Mouse (Mus musculus): ENCODE data around the gene Olfr92. TPM values are rescaled to one million over a fixed set of nuclear protein-coding genes. Genes with fewer than 3 reads are reported as not detected.

The Olfr92 gene
- total and polyA plus RNA-seq, 2 experiments from 2014 or later, result not detected

DNA sequence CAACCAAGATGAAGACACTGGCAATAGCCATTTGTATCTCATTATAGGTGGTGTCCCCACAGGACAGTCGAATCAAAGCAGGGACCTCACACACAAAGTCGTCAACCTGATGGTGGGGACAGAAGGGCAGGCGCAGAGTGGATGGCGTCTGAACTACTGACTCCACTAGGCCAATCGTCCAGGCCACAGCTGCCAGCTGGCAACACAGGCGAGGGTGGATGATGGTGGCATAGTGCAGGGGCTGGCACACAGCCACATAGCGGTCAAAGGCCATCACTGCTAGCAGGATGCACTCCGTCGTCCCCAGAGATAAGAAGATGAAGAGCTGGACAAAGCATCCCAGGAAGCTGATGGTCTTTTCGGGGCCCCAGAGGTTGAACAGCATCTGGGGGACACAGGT lies 34.3 kb downstream of the Olfr92 start:
- TF ChIP-seq CTCF (IDR thresholded peaks at IDR 0.05; ENCODE audit: low read depth), result no peak
- ATAC-seq (no peak), DNase-seq (no peak)
- Histone ChIP-seq H3K4me1 (ENCODE audit: insufficient read depth) (no peaks in the 10 kb centered on the region), H3K27me3 (ENCODE audit: insufficient read depth, low read length) (no peaks in the 10 kb centered on the region), H3K4me3 (ENCODE audit: low read depth, low read length) (no peak overlapping the region), H3K27ac (ENCODE audit: low read depth, low read length) (no peak overlapping the region), H3K9ac (no peak overlapping the region), H3K36me3 (ENCODE audit: insufficient read depth) (no peaks in the 10 kb centered on the region), H3K4me2 (ENCODE audit: low read depth) (no peak overlapping the region), H3K9me3 (ENCODE audit: low read length) (no peaks in the 10 kb centered on the region)
- 77% methylated on average over 10 of the region's 10 CpGs for WGBS

DNA sequence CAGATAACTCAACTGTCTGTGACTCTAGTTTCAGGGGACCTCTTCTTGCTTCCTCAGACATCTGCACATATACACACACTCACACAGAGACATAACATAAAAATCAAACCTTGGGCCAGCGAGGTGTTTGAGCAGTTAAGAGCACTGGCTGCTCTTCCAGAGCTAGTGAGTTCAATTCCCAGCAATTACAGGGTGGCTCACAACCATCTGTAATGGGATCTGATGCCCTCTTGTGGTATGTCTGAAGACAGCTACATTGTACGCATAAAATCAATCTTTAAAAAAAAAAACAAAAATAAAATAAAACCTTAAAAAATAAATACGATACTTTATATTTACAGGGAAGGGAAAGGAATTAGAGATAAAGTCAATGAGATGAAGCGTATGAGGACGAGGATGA lies 35.3 kb downstream of the Olfr92 start:
- Histone ChIP-seq H3K4me1 (ENCODE audit: insufficient read depth) (0 out of 2 replicates have a peak, but pooled peaks cover under 1% of the 10 kb centered on the region), H3K27me3 (ENCODE audit: insufficient read depth, low read length) (no peaks in the 10 kb centered on the region), H3K36me3 (ENCODE audit: insufficient read depth) (no peaks in the 10 kb centered on the region), H3K4me3 (ENCODE audit: low read depth, low read length) (no peak overlapping the region), H3K9ac (no peak overlapping the region), H3K27ac (ENCODE audit: low read depth, low read length) (no peak overlapping the region), H3K4me2 (ENCODE audit: low read depth) (no peak overlapping the region), H3K9me3 (ENCODE audit: low read length) (no peaks in the 10 kb centered on the region)
- WGBS, result 71% methylated on average over 5 of the region's 5 CpGs
- DNase-seq, result no peak
- ATAC-seq, result no peak
- peak; percentile 60 for TF ChIP-seq CTCF (IDR thresholded peaks at IDR 0.05; ENCODE audit: low read depth)

DNA sequence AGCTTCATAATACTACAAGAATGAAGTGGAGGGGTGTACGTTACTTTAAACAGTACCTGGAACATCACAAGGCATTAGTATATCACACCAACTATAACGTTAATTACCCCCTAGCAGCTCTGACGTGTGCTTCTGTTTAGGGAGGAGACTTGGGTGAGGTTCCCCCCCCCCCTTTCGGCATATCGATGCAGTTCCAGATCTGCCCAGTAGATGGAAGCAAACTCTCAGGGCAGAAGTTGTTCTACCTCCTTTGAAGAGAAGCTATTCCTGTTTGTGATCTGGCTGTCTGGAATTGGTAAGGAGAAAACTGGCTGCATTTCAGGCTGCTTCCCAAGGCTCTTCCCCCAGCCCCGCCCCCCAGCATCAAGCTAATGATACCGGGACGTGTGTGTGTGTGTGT lies 36.6 kb downstream of the Olfr92 start:
- TF ChIP-seq CTCF (IDR thresholded peaks at IDR 0.05; ENCODE audit: low read depth), result peak; percentile 91
- Histone ChIP-seq H3K9me3 (ENCODE audit: low read length) (no peaks in the 10 kb centered on the region), H3K27me3 (ENCODE audit: insufficient read depth, low read length) (no peaks in the 10 kb centered on the region), H3K4me3 (ENCODE audit: low read depth, low read length) (no peak overlapping the region), H3K27ac (ENCODE audit: low read depth, low read length) (no peak overlapping the region), H3K4me1 (ENCODE audit: insufficient read depth) (peaks cover 7% of the 10 kb centered on the region; the same call in 1 of the 2 replicates), H3K9ac (no peak overlapping the region), H3K4me2 (ENCODE audit: low read depth) (no peak overlapping the region), H3K36me3 (ENCODE audit: insufficient read depth) (no peaks in the 10 kb centered on the region)
- ATAC-seq (peak; percentile 62), DNase-seq (peak; percentile 88)
- 6% methylated on average over 8 of the region's 8 CpGs for whole genome bisulfite sequencing

DNA sequence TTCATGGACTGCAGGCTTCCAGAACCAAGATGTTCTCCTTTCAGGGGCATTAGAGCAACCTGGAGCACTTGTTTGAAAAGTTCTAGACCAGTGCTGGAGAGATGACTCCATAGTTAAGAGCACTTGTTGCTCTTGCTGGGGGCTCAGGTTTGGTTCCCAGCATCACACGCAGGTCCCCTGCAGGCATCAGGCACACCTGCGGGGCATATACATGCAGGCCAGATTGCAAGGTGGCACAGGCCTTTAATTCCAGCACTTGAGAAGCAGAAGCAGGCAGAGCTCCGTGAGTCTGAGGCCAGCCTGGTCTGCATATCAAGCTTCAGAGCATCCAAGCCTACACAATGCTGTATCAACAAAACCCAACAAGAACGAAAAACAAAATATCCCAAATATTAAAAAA lies 38.2 kb downstream of the Olfr92 start:
- H3K9me3 ChIP-seq (ENCODE audit: low read length), result no peaks in the 10 kb centered on the region
- WGBS, result 86% methylated on average over 4 of the region's 4 CpGs

DNA sequence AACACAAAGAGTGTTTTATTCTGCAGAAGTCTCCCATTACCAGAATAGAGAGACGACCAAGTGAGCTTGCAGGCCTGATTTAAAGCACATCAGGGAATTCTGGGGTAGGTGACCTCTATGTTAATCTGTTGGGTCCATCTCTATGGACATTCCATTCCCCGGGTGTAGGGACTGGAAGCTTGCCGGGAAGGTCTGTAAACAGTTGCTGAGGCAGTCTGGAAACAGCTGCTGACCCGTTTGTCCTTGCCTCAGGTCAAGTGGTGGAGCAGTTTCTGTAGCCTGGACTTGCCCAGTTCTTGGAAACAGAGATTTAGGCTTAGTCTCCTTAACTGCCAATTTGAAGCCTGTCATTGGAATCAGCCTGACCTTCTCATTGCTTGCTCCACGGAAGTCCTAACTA lies 39.8 kb downstream of the Olfr92 start:
- DNase-seq, result no peak

More for the DNA sequence above, 38.2 kb downstream of the Olfr92 start:
- Histone ChIP-seq H3K4me1 (ENCODE audit: insufficient read depth) (peaks cover 7% of the 10 kb centered on the region; the same call in 1 of the 2 replicates), H3K4me3 (ENCODE audit: low read depth, low read length) (no peak overlapping the region), H3K9ac (no peak overlapping the region), H3K36me3 (ENCODE audit: insufficient read depth) (no peaks in the 10 kb centered on the region), H3K27ac (ENCODE audit: low read depth, low read length) (no peak overlapping the region), H3K27me3 (ENCODE audit: insufficient read depth, low read length) (no peaks in the 10 kb centered on the region), H3K4me2 (ENCODE audit: low read depth) (no peak overlapping the region)
- DNase-seq, result no peak
- no peak for ATAC-seq
- no peak for TF ChIP-seq CTCF (IDR thresholded peaks at IDR 0.05; ENCODE audit: low read depth)

DNA sequence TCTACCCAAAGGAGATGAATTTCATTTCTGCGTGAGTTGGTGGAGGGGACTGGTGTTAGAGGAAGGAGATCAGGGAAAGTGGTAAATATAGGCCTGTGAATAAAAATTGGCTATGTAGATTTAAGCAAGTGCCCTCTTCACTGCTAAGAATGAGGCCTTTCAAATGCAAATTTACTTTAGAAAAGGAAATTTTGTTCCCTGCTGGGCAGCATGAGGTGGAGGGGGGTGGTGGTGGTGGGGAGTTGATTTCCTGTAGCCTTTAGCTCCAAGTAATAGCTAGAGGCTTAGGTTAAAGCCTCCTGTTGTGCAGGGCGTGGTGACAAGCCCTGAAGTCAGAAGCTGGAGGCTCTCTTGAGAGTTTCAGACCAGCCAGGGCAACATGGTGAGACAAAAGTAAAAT lies 40.9 kb downstream of the Olfr92 start:
- Histone ChIP-seq H3K9me3 (ENCODE audit: low read length) (no peaks in the 10 kb centered on the region), H3K4me3 (ENCODE audit: low read depth, low read length) (no peak overlapping the region), H3K27ac (ENCODE audit: low read depth, low read length) (peak overlapping the region; percentile 15; the same call in 1 of the 2 replicates), H3K4me1 (ENCODE audit: insufficient read depth) (peaks cover 7% of the 10 kb centered on the region; the same call in 1 of the 2 replicates), H3K4me2 (ENCODE audit: low read depth) (no peak overlapping the region), H3K27me3 (ENCODE audit: insufficient read depth, low read length) (no peaks in the 10 kb centered on the region), H3K9ac (0 out of 2 replicates have a peak overlapping the region, but pooled peaks have one; percentile 18), H3K36me3 (ENCODE audit: insufficient read depth) (peaks cover 24% of the 10 kb centered on the region)
- no peak for TF ChIP-seq CTCF (IDR thresholded peaks at IDR 0.05; ENCODE audit: low read depth)
- DNase-seq, result no peak
- peak; percentile 24; the same call in 1 of the 2 replicates for ATAC-seq
- 3% methylated on average over 2 of the region's 2 CpGs for WGBS

More for the DNA sequence above, 39.8 kb downstream of the Olfr92 start:
- H3K9ac ChIP-seq, result no peak overlapping the region
- peaks cover 13% of the 10 kb centered on the region for H3K36me3 ChIP-seq (ENCODE audit: insufficient read depth)
- H3K4me2 ChIP-seq (ENCODE audit: low read depth), result no peak overlapping the region
- H3K27ac ChIP-seq (ENCODE audit: low read depth, low read length), result no peak overlapping the region
- 27% methylated on average over 5 of the region's 5 CpGs for WGBS
- peaks cover 7% of the 10 kb centered on the region; the same call in 1 of the 2 replicates for H3K4me1 ChIP-seq (ENCODE audit: insufficient read depth)
- no peak for TF ChIP-seq CTCF (IDR thresholded peaks at IDR 0.05; ENCODE audit: low read depth)
- no peaks in the 10 kb centered on the region for H3K9me3 ChIP-seq (ENCODE audit: low read length)
- no peak overlapping the region for H3K4me3 ChIP-seq (ENCODE audit: low read depth, low read length)
- H3K27me3 ChIP-seq (ENCODE audit: insufficient read depth, low read length), result no peaks in the 10 kb centered on the region
- no peak for ATAC-seq

DNA sequence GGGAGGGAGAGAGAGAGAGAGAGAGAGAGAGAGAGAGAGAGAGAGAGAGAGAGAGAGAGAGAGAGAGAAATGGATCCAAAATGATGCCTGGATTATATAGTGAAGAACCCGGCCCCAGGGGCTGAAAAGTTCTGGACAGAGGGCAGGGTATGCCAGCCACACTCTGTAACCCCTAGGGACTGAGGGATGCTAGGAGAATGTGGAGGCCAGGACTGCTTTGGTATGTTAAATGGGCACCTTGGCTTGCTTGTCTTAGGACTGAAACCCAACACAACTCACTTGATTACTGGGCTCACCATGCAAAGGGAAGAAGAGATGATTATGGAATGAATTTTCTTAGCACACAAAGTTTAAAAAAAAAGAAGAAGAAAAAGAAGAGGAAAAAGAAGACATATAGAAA lies 41.7 kb downstream of the Olfr92 start:
- DNase-seq (no peak), ATAC-seq (no peak)
- 26% methylated on average over 1 of the region's 1 CpGs for WGBS
- no peak overlapping the region for H3K4me2 ChIP-seq (ENCODE audit: low read depth)
- no peak overlapping the region for H3K9ac ChIP-seq
- no peak for TF ChIP-seq CTCF (IDR thresholded peaks at IDR 0.05; ENCODE audit: low read depth)
- H3K36me3 ChIP-seq (ENCODE audit: insufficient read depth), result peaks cover 30% of the 10 kb centered on the region
- peaks cover 7% of the 10 kb centered on the region; the same call in 1 of the 2 replicates for H3K4me1 ChIP-seq (ENCODE audit: insufficient read depth)
- no peaks in the 10 kb centered on the region for H3K9me3 ChIP-seq (ENCODE audit: low read length)
- no peaks in the 10 kb centered on the region for H3K27me3 ChIP-seq (ENCODE audit: insufficient read depth, low read length)
- no peak overlapping the region for H3K4me3 ChIP-seq (ENCODE audit: low read depth, low read length)
- no peak overlapping the region for H3K27ac ChIP-seq (ENCODE audit: low read depth, low read length)
